Mouse (Mus musculus) left cerebral cortex, adult 18-20 months (tissue): Measurements from ENCODE around the gene Lurap1. TPM values are rescaled to one million over a fixed set of nuclear protein-coding genes. Genes with fewer than 3 reads are reported as not detected.
A peak's percentile ranks its signal among the peaks of the same experiment; 100 is the strongest.

ENCODE experiments used
- DNase-seq, 2 experiments: peaks; one replicate each; pipeline ENCODE4 v3.0.0; 2021 to 2022; ENCODE audit warnings: low spot score in 2 of 2, mixed read lengths in 1 of 2
- long read RNA-seq, 2 experiments: library from polyadenylated mRNA; stranded (forward); transcript quantifications; one replicate each; pipeline ENCODE4 v2.0.0; 2021
- total RNA-seq, 2 experiments: library from RNA; stranded (reverse); gene quantifications; 2 replicates each; pipeline ENCODE4 v1.2.3; 2021

The Lurap1 gene
- 10 to 100 TPM; 36.7 to 37.7 TPM for total RNA-seq
- long read RNA-seq, experiment 1, full-length matches to known transcripts, result 12 of 20 reads
- long read RNA-seq, experiment 1, partial matches to known transcripts, result 0 of 20 reads
- long read RNA-seq, experiment 1, other reads (novel, unspliced or antisense), result 8 of 20 reads
- long read RNA-seq, experiment 2, full-length matches to known transcripts, result 9 of 14 reads
- long read RNA-seq, experiment 2, partial matches to known transcripts, result 0 of 14 reads
- long read RNA-seq, experiment 2, other reads (novel, unspliced or antisense), result 5 of 14 reads

GRCm38 (mm10) chr4:116151238-116151637 is at the start of gene Lurap1:
Gene Lurap1 (minus strand): TSS chr4:116151338.
- DNase-seq, result no peak

DNA sequence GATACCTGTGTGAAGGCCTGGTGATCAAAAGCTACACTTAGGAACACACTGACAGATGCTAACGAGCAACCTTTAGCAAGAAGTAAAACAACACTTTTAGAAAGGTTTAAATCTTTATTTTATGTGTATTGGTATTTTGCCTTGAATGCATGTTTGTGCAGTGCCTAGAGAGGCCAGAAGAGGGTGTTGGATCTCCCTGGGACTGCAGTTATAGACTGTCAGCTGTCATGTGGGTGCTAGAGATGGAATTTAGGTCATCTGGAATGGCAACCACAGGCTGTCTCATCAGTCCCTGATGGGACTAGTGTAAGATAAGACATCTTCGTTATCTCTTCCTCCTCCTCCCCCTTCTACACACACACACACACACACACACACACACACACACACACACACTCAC is 47.3 kb upstream of the Lurap1 start:
- DNase-seq, result no peak

- no peak for DNase-seq
Measured at GRCm38 (mm10) chr4:116193583-116194383, 42.6 kb upstream of the Lurap1 start.

DNA sequence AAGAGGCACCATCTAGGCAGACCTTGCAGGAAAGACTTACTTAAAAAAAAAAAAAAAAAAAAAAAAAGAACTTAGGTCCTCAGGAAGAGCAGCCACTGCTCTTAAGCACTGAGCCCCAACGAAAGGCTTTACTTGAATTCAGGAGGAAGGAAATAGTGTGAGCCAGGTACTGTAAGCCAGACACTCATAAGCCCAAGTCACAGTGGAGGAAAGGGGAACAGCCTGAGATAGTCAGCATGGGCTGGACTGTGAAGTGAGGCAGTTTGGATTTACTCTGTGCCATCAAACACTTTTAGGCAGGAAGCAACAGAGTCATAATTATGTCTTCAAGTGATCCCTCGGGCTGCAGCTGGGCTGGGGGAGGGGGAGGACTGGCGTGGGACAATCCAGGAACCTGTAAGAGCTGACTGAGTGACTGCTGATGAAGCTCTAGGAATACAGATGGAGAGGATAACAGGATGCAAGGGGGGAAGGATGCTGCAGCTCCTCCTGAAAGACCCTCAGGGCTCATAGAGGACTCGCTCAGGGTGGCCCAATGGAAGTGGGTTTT is 41.2 kb upstream of the Lurap1 start:
- no peak for DNase-seq

DNA sequence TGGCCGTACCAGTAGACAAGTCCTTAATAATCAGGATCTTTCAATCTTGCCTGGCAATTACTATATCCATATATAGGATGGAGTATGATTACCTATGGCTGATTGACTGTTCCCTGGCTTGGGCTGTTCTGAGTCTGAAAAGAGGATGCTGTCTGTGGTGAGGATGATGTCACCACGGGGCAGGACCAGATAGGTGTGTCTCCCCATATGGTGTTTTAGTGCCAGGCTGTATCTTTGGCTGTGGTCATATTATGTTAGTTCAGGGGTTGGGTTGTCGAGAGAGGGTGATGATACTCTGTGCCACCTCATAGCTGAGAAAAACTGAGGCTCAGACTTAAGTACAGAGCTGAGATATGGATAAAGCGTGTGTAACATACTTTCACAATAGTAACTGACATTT is 33.9 kb upstream of the Lurap1 start:
- DNase-seq, result no peak

GRCm38 (mm10) chr4:116182745-116183144 is 31.6 kb upstream of the Lurap1 start:
- no peak for DNase-seq

DNA sequence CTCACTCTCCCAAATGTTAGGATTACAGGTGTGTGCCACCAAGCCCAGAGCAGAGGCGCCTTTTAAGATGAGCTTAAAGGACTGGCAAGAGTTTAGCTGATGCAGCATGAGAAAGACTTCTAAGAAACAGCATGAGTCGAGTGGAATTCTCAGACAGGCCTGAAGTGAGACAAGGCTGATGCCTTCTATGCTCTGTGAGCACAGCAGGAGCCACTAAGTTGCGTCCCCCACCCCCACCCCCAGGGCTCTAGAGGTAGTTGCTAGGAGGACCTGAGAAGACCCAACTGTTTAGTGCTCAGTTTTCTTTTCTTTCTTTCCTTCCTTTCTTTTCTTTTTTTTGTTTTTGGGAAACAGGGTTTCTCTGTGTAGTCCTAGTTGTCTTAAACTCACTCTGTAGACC is 30.9 kb upstream of the Lurap1 start:
- no peak for DNase-seq

- peak in 1 of 2 experiments; percentile 19 for DNase-seq
Measured at GRCm38 (mm10) chr4:116177140-116177539, 26.0 kb upstream of the Lurap1 start.

DNA sequence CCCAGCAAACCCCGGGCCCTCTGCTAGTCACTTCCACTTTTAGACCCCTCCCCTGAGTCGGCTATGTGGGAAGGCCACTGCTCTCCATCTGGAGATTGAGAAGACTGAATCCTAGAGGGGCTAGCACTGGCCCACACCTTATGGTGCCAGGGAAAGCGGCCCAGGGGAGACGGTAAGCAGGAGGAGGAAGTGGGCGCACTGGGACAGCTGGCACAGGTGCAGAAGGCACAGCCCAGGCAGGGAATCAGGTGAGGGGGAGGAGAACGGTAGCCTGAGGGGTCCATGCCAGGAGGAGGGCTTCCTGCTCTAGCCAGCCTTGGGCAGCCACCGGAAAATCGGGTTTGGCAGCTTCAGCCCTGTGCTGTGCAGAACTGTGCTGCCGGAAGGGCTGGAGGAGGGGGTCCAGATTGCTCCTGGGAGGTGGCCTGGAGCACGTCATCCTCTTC is 25.4 kb upstream of the Lurap1 start:
- peak; percentile 62 to 70 for DNase-seq

GRCm38 (mm10) chr4:116175711-116176542 is 24.8 kb upstream of the Lurap1 start:
- DNase-seq, result peak; percentile 40

DNA sequence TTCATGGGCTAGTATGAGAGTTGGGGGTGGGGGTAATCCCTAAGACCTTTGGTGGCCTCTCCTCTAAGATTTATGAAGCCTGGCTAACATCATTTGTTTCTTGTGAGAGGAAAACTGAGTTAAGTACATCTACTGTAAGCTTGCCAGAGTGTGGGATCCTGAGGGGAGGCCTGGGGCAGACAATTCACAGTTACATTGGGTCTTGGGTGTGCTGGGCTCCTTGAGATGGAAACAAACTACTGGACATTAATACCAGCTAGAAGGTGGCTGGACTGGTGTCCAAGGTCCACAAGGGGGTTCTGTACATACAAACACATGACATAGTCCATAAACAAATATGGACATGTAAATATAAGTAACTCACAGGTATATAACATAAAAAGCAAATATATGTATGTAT is 24.0 kb upstream of the Lurap1 start:
- DNase-seq, result no peak

DNA sequence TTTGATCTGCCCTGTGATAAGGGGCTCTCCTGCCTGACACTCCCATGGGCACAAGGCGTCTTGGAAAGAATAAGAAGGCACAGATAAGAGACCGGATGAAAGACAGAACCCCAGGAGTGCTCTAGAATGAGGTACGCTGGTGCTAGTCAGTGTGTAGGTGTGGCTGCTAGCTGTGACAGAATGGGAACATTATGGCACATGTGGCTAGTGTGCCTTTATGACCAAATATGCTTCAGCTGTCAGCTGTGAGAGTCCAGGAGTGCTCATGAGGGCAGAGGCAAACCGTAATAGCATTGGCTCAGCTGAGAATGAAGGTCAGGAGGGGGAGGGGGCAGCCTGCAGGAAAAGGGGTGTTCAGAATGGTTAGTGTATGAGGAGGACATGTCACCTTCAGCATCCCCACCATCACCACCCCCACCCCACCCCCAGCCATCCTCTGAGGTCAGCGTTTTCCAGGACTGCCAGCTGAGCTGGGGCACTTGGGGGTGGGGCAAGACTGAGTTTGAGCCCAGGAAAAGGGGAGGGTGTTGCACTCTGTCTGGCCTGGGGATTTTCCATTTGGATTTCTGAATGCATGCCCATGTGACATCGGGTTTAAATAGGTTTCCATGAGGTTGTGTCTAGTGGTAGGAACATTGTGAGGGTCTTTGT is 23.5 kb upstream of the Lurap1 start:
- no peak for DNase-seq

DNA sequence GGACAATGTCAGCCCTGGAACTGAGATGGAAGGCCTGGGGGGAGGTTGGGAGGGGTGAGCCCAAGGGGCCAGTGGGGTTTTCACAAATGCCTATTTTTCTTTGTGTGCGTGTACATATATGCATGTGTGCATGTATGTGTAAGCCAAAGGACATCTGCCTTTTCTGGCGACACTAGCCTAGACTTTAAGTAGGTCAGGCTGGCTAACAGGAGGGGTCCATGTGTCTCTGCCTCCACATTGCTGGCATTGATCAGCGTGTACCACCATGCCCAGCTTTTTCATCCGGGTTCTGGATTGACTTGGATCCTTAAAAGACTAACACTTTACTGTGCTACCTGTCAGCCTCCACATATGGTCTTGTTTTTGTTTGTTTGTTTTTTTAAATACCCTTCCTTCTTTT is 22.6 kb upstream of the Lurap1 start:
- no peak for DNase-seq

DNA sequence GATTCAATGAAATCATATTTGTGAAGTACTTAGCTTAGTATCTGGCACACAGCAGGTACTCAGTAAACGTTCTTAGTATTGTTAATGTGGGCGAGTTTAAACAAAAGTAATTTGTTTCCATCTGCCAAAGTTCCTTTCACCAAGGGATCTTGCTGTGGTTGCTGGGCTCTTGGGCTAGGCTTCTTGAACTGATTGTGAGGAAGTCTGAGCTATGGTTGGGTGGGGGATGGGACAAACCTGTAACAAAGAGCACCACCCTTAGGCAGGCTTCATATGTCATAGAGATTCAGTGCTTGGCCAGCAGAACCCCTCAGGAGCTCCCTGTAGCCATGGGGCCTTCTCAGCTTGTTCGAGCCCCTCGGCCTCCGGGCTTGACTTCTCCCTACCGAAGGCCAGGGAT is 21.9 kb upstream of the Lurap1 start, which contains the start of the genes 1700042G07Rik and Gm49337:
Gene 1700042G07Rik (plus strand): TSS at position 301 of the 400 bp plus-strand sequence.
Gene Gm49337 (plus strand): TSS at position 313 of the 400 bp plus-strand sequence.
- DNase-seq, result no peak

GRCm38 (mm10) chr4:116169353-116169672 is 18.2 kb upstream of the Lurap1 start:
- DNase-seq, result no peak

DNA sequence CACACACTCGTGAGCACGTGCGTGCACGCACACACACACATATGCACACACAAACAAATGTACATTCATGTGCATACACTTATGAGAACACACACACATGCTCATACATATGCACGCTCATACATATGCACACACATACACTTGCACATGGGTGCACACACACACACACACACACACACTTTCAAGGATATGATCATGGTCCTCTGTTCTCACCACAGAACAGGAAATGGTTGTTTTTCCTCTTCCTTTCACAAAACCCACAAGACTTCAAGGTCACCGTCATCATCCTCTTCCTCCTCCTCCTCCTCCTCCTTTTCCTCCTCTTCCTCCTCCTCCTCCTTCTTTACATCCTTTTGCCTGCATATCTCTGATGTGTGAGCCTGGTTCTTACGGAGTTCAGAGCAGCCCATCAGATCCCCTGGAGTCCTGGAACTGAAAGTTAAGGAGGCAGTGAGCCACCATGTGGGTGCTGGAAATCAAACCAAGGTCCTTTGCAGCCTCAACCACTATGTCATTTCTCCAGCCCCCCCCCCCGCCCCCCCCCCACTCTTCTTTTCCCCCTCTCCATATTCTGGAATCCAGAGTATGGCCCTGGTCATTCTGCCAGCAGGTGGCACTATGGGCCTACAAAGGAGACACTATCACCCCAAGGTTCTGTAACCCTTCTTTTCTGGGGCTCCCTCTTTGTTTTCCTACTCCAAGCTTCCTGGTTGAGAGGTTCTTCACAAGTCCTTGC is 17.6 kb upstream of the Lurap1 start:
- DNase-seq, result peak; percentile 72 to 90

DNA sequence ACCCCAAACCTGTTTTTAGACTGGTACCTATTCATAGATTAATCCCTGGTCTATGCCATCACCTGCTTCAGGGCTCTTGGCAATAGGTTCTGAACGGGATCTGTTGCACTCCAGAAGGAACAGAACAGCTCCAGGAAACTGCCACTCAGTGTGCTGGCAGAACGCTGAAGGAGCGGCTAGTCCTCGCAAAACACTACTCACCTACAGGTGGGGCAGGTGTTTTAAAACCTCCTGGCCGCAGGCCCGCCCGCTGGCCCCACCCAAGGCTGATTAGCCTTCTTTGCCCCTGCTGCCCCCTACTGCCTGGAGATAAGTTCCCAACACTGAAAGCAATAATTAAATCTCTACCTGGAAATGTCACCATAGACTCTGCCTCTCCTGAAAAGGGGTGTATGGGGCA is 16.3 kb upstream of the Lurap1 start, which contains the start of gene Tspan1:
Gene Tspan1 (minus strand): TSS at position 198 of the 400 bp plus-strand sequence.
- DNase-seq, result no peak

GRCm38 (mm10) chr4:116165708-116166407 is 14.7 kb upstream of the Lurap1 start:
- DNase-seq, result no peak
